Mouse (Mus musculus): ENCODE measurements around the gene Pttg1ip.

Pttg1ip gene

GRCm38 (mm10) chr10:77569481-77569880 lies 12.0 kb upstream of the Pttg1ip start:
- peak; percentile 11 for DNase-seq (ENCODE audit: low spot score)

- DNase-seq (ENCODE audit: low spot score): peak; percentile 9
Observed at GRCm38 (mm10) chr10:77569973-77570658, 11.4 kb upstream of the Pttg1ip start.

- DNase-seq (ENCODE audit: low spot score): peak; percentile 29
Observed at GRCm38 (mm10) chr10:77572225-77572624, 9.3 kb upstream of the Pttg1ip start.

GRCm38 (mm10) chr10:77573162-77573561 lies 8.4 kb upstream of the Pttg1ip start:
- DNase-seq (ENCODE audit: low spot score): no peak

- DNase-seq (ENCODE audit: low spot score): no peak
Observed at GRCm38 (mm10) chr10:77580027-77580920, 1.2 kb upstream of the Pttg1ip start.

GRCm38 (mm10) chr10:77581023-77581407 lies 505 bp upstream of the Pttg1ip start:
- no peak for DNase-seq (ENCODE audit: low spot score)

GRCm38 (mm10) chr10:77582285-77582618 lies 732 bp downstream of the Pttg1ip start:
- DNase-seq (ENCODE audit: low spot score): no peak

GRCm38 (mm10) chr10:77583795-77584422 lies 2.4 kb downstream of the Pttg1ip start:
- no peak for DNase-seq (ENCODE audit: low spot score)

GRCm38 (mm10) chr10:77586637-77587036 lies 5.1 kb downstream of the Pttg1ip start:
- no peak for DNase-seq (ENCODE audit: low spot score)

GRCm38 (mm10) chr10:77587091-77587775 lies 5.7 kb downstream of the Pttg1ip start:
- no peak for DNase-seq (ENCODE audit: low spot score)

- DNase-seq (ENCODE audit: low spot score): no peak
Observed at GRCm38 (mm10) chr10:77588036-77588435, 6.5 kb downstream of the Pttg1ip start.

GRCm38 (mm10) chr10:77589117-77589516 lies 7.6 kb downstream of the Pttg1ip start:
- no peak for DNase-seq (ENCODE audit: low spot score)

- DNase-seq (ENCODE audit: low spot score): no peak
Observed at GRCm38 (mm10) chr10:77589749-77590148, 8.2 kb downstream of the Pttg1ip start.

GRCm38 (mm10) chr10:77590812-77591211 lies 9.3 kb downstream of the Pttg1ip start:
- DNase-seq (ENCODE audit: low spot score): peak; percentile 81

GRCm38 (mm10) chr10:77591546-77591945 lies 10.0 kb downstream of the Pttg1ip start:
- DNase-seq (ENCODE audit: low spot score): no peak

GRCm38 (mm10) chr10:77596060-77596459 lies 14.5 kb downstream of the Pttg1ip start:
- DNase-seq (ENCODE audit: low spot score): no peak

GRCm38 (mm10) chr10:77603021-77603420 lies 21.5 kb downstream of the Pttg1ip start:
- DNase-seq (ENCODE audit: low spot score): no peak

- DNase-seq (ENCODE audit: low spot score): no peak
Observed at GRCm38 (mm10) chr10:77604111-77604510, 22.6 kb downstream of the Pttg1ip start.

GRCm38 (mm10) chr10:77604958-77605357 lies 23.4 kb downstream of the Pttg1ip start:
- no peak for DNase-seq (ENCODE audit: low spot score)

- peak; percentile 71 for DNase-seq (ENCODE audit: low spot score)
Observed at GRCm38 (mm10) chr10:77605368-77605767, 23.8 kb downstream of the Pttg1ip start.

- DNase-seq (ENCODE audit: low spot score): peak; percentile 84
Observed at GRCm38 (mm10) chr10:77605908-77606826, 24.6 kb downstream of the Pttg1ip start, which contains the start of the genes Sumo3 and Gm49325. TSS of gene Sumo3 (plus strand) at chr10:77606097. TSS of gene Gm49325 (plus strand) at chr10:77606197.

Data from embryo, embryonic 10 days (tissue).